Mouse (Mus musculus) spleen, adult 2 months (tissue): Measurements from ENCODE around the gene Mmp14.

Source experiments
- CTCF ChIP-seq: fragments of 200-500 bp; IDR thresholded peaks from 2 replicates; pipeline ENCODE4 v1.5.1; 2011; ENCODE audit warnings: mild to moderate bottlenecking, inconsistent platforms; ENCODE audit not compliant: insufficient read depth, insufficient read length, insufficient replicate concordance; ENCODE audit errors: extremely low read depth
- POLR2A ChIP-seq: fragments of 200-500 bp; IDR thresholded peaks from 2 replicates; pipeline ENCODE4 v1.6.1; 2011; ENCODE audit warnings: low read depth, low read length, inconsistent platforms

DNA sequence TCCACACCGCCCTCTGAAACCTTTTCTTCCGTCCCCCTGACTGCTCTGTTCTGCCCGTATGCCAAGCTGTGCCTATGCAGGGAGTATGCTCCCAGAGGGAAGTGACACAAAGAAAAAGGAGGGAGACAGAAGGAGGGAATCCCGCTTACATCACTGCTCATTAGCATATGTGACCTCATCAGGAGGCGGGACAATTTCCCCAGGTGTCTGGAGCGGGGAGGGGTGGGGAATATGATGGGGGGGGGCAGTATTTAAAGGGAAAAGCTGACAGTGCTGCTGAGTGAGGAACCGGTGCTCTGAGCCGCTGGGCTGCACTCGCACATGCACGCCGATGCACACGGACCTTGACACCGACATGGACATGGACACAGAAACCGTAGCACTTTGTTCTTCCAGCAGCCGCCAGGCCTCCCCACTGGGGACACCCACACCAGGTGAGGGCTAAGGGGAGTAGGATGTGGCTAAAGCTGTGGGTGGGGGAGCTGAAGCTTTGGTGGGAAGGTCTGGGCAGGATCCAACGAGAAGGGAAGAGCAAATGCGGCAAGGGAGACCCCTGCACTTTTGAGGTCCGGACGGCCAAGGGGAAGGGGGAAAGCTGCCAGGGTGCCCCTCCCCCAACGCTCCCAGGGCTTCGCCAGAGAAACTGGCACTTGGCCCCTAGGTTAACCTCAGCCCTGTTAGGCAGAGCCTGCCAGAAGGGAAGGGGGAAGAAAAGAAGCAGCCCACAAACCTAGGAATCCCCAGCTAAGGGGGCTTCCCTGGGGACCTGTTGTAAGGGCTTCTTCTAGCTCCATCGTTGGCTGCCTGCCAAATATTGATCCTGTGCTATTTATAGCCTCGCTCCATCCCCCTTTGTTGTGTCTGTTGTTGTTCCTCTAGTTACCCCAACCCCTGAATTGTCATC is 44.8 kb downstream of the Mmp14 start, which contains the start of gene Rem2:
- TF ChIP-seq POLR2A, result no peak
- TF ChIP-seq CTCF, result no peak
